ENCODE assay signal across 8 mouse cellular contexts in the genomic region with DNA sequence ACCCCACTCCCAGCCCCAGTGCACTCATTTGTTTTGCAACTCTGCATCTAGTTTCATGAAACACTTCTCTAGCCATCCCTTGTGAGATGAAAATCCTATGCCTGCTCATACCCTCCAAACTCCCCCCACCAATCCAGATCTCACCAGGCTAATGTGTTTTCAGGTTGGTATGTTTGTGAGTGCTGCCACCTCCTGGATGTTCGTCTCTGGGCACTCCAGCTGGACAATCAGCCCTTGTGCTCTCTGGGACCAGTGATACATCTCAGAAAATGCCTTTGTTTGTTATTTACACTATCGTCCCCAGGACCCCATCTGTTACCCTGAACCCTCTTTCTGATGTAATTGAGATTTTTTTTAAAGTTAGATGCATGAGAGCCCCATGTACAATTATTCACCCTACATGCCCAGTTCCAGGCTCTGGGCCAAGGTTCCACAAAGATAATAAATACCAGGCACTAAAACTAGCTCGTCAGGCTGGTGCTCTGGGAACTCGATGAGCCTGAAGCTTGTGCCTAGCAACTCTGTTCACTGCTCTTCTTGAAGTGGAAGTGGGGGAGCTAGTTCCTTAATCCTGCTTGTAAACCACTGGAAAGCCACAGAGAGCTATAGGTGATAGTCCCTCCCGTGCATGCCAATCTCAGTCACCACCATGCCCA.
DNase-seq lines count a peak whose midpoint lies in the region; ATAC-seq and TF ChIP-seq lines count a peak whose summit lies in the region.

No protein-coding gene starts in this region.

- intact Hi-C loops in gastrocnemius, adult 2 months (cut with DNase I) = no loop called here
- intact Hi-C loops in gastrocnemius, postnatal 36 days (cut with DNase I) = no loop called here

- H3K27me3 ChIP-seq in forebrain, embryonic 12.5 days = no peaks in the 10 kb centered on the region
- H3K27me3 ChIP-seq in small intestine, adult 2 months (ENCODE audit: control insufficient read depth, insufficient read depth, low read length) = no peaks in the 10 kb centered on the region

- no peak overlapping the region for H3K4me3 ChIP-seq in gastrocnemius, adult 2 months
- no peak overlapping the region for H3K4me3 ChIP-seq in forebrain, embryonic 12.5 days (replicated peaks)
- H3K4me3 ChIP-seq in small intestine, adult 2 months (ENCODE audit: low read depth, low read length) = no peak overlapping the region

- H3K4me2 ChIP-seq in forebrain, embryonic 12.5 days = no peak overlapping the region

- TF ChIP-seq CTCF in gastrocnemius, adult 2 months (IDR thresholded peaks at IDR 0.05) = peak; percentile 27; the same call in 1 of the 2 replicates
- TF ChIP-seq CTCF in small intestine, adult 2 months (IDR thresholded peaks at IDR 0.05; ENCODE audit: extremely low read depth, insufficient read length, insufficient replicate concordance, low read depth, low read length) = peak; percentile 33; the same call in 1 of the 2 replicates

- H3K9ac ChIP-seq in forebrain, embryonic 12.5 days = no peak overlapping the region

- WGBS in forebrain, embryonic 12.5 days = 37% methylated on average over 5 of the region's 5 CpGs
- WGBS in small intestine, adult 2 months = 18% methylated on average over 5 of the region's 5 CpGs

- no peaks in the 10 kb centered on the region for H3K4me1 ChIP-seq in forebrain, embryonic 12.5 days
- H3K4me1 ChIP-seq in small intestine, adult 2 months (ENCODE audit: control insufficient read depth, insufficient read depth, insufficient read length, low read length) = no peaks in the 10 kb centered on the region

- peak; percentile 63 for ATAC-seq in forebrain, embryonic 12.5 days (ENCODE audit: low FRiP score)

- DNase-seq in gastrocnemius, adult 2 months = no peak
- DNase-seq in gastrocnemius, postnatal 36 days = no peak
- DNase-seq in brain, adult 2 months (ENCODE audit: low read depth, low spot score) = peak; percentile 71
- peak; percentile 51 for DNase-seq in kidney, postnatal 10 days
- peak; percentile 4 for DNase-seq in lung, postnatal 14 days
- DNase-seq in gastrocnemius, postnatal 25 days = no peak

- H3K27ac ChIP-seq in gastrocnemius, adult 2 months = no peak overlapping the region
- no peak overlapping the region for H3K27ac ChIP-seq in forebrain, embryonic 12.5 days
- no peak overlapping the region for H3K27ac ChIP-seq in small intestine, adult 2 months (ENCODE audit: insufficient read depth, low read depth, low read length)

- H3K36me3 ChIP-seq in forebrain, embryonic 12.5 days (replicated peaks) = no peaks in the 10 kb centered on the region
- no peaks in the 10 kb centered on the region for H3K36me3 ChIP-seq in small intestine, adult 2 months (ENCODE audit: control insufficient read depth, insufficient read depth, low read length)

- no peak for TF ChIP-seq POLR2A in small intestine, adult 2 months (IDR thresholded peaks at IDR 0.05; ENCODE audit: low read depth, low read length)

- no peaks in the 10 kb centered on the region for H3K9me3 ChIP-seq in forebrain, embryonic 12.5 days

Comparison
In these comparisons a context has a peak if more than half of its experiments do, and no peak if none do; other contexts are left out.
1. DNase-seq: peak in brain, adult 2 months (single experiment), kidney, postnatal 10 days (single experiment) and lung, postnatal 14 days (single experiment); none in gastrocnemius, adult 2 months (single experiment), gastrocnemius, postnatal 36 days (0 of 2) and gastrocnemius, postnatal 25 days (single experiment).